Mouse (Mus musculus): ENCODE results near the gene Ptprj.

DNA sequence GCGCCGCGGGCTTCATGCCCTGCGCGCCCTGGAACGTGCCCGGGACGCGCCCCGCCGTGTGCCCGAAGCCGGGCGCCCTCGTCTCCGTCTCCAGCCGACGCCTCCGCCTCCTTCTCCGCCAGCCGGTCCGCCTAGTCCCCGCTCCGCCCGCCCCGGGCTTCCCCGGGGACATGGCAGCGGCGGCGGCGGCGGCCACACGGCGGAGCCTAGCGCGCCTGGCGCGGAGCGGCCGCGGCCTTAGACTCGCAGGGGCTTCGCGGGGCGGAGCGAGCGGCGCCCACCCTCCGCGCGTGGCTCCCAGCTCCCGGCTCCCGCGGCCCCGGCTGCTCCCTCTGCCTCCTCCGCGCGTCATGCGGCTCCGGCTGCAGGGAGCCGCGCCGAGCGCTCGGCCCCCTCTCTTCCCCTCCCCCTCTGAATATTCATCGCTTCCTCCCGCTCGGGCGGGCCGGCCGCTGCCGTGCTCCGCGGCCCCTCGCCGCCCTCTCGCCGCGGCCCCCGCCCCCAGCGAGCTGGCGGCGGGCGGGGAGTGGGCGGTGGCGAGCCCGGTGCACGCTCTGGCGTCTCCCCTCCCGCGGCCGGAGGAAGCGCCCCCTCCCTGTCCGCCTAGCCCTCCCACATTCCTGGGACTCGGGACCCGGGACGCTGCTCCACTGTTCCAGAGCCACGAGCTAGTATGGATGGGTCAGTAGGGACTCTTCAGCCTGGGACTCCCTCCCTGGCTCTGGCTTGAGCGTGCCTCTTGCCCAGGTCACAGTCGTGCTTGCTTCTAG, at the start of gene Ptprj:
- TF ChIP-seq CTCF (IDR thresholded peaks at IDR 0.05; ENCODE audit: low read depth, low read length): no peak
- TF ChIP-seq POLR2A (IDR thresholded peaks at IDR 0.05; ENCODE audit: borderline replicate concordance, low read depth, low read length): no peak
